In genomic region chr17:28687354-28687753, GRCm38 (mm10) we compare ENCODE assay signal across 19 mouse cellular contexts. TPM values are rescaled to one million over a fixed set of nuclear protein-coding genes. Genes with fewer than 3 reads are reported as not detected.
"Had no signal": no experiment of that assay in that cellular context is flagged by ENCODE, and none has a peak within 500 bp of the region (broad histone marks: within the 10 kb centered on the region; RNA-seq: fewer than 3 reads in every experiment).

No protein-coding gene starts in this region.

- H3K36me3 ChIP-seq: midbrain, embryonic 10.5 days; midbrain, embryonic 12.5 days; neural tube, embryonic 13.5 days; neural tube, embryonic 15.5 days had no signal

- ATAC-seq: midbrain, embryonic 16.5 days had no signal

- DNase-seq: lung, adult 18-20 months; lung, embryonic 14.5 days; lung, postnatal 10 days; lung, postnatal 4 days; midbrain, embryonic 14.5 days; retina, postnatal 1 day; right cerebral cortex, adult 18-20 months; right cerebral cortex, postnatal 25 days; right cerebral cortex, postnatal 4 days; spleen, adult 18-20 months; thymus, adult 18-20 months; thymus, postnatal 14 days; thymus, postnatal 36 days had no signal

- H3K4me3 ChIP-seq: midbrain, embryonic 10.5 days; midbrain, embryonic 12.5 days; myocyte; neural tube, embryonic 13.5 days; neural tube, embryonic 15.5 days had no signal

- H3K9me3 ChIP-seq: midbrain, embryonic 10.5 days; midbrain, embryonic 12.5 days; neural tube, embryonic 13.5 days; neural tube, embryonic 15.5 days had no signal

RNA-seq across cellular contexts. Expression of gene Slc26a8, which starts 2.7 kb away (rescaled TPM):
- polyA plus RNA-seq: myocyte had no signal

RNA-seq across cellular contexts. Expression of gene AC170998.1, which starts 38.5 kb away (rescaled TPM):
- polyA plus RNA-seq: myocyte had no signal
